Mouse (Mus musculus) lung, postnatal 25 days (tissue): ENCODE results near the gene Vamp4.

Experiments used
- DNase-seq: peaks from one replicate; pipeline ENCODE4 v3.0.0; 2022; ENCODE audit warnings: low spot score

The Vamp4 gene

GRCm38 (mm10) chr1:162648416-162648815 lies 78.1 kb downstream of the Vamp4 start:
- no peak for DNase-seq
